ENCODE assay signal across 10 mouse cellular contexts in genomic region chr9:61583281-61584072, GRCm38 (mm10).
A peak's percentile ranks its signal among the peaks of the same experiment; 100 is the strongest.
DNase-seq lines count a peak whose midpoint lies in the region; ATAC-seq lines count a peak whose summit lies in the region.
"Had no signal": no experiment of that assay in that cellular context is flagged by ENCODE, and none has a peak within 500 bp of the region (broad histone marks: within the 10 kb centered on the region; RNA-seq: fewer than 3 reads in every experiment).

No protein-coding gene starts in this region.

- no peaks in the 10 kb centered on the region for H3K9me3 ChIP-seq in embryonic facial prominence, embryonic 14.5 days (ENCODE audit: control insufficient read depth, low read length)
- H3K9me3 ChIP-seq in hindbrain, embryonic 10.5 days = 0 out of 2 replicates have a peak, but pooled peaks cover 4% of the 10 kb centered on the region
- no peaks in the 10 kb centered on the region for H3K9me3 ChIP-seq in neural tube, embryonic 14.5 days (ENCODE audit: control insufficient read depth, low read length)
- H3K9me3 ChIP-seq: G1E had no signal

- no peak overlapping the region for H3K9ac ChIP-seq in embryonic facial prominence, embryonic 14.5 days (ENCODE audit: low read depth, low read length)
- no peak overlapping the region for H3K9ac ChIP-seq in neural tube, embryonic 14.5 days (replicated peaks; ENCODE audit: low read depth, low read length)

- DNase-seq in embryonic facial prominence, embryonic 14.5 days (ENCODE audit: low spot score) = peak; percentile 41
- DNase-seq in hindbrain, embryonic 10.5 days (ENCODE audit: low spot score) = no peak
- DNase-seq in kidney, postnatal 25 days = peak; percentile 11 to 57
- no peak for DNase-seq in thymus, postnatal 36 days
- no peak for DNase-seq in cerebellum, adult 18-20 months
- DNase-seq: adrenal gland, postnatal 14 days had no signal

- H3K4me1 ChIP-seq in embryonic facial prominence, embryonic 14.5 days (ENCODE audit: control insufficient read depth, insufficient read depth, low read length) = 0 out of 2 replicates have a peak, but pooled peaks cover 13% of the 10 kb centered on the region
- H3K4me1 ChIP-seq in hindbrain, embryonic 10.5 days (replicated peaks) = peaks cover 20% of the 10 kb centered on the region
- peaks cover 11% of the 10 kb centered on the region; the same call in 1 of the 2 replicates for H3K4me1 ChIP-seq in neural tube, embryonic 14.5 days (ENCODE audit: control insufficient read depth, insufficient read depth, low read length)

- no peak overlapping the region for H3K27ac ChIP-seq in embryonic facial prominence, embryonic 14.5 days (replicated peaks; ENCODE audit: low read depth, low read length)
- 0 out of 2 replicates have a peak overlapping the region, but pooled peaks have one; percentile 42 for H3K27ac ChIP-seq in hindbrain, embryonic 10.5 days
- peak overlapping the region; percentile 53; the same call in 1 of the 2 replicates for H3K27ac ChIP-seq in neural tube, embryonic 14.5 days (ENCODE audit: low read depth, low read length)
- H3K27ac ChIP-seq: left cerebral cortex, adult 2 months had no signal

- 0 out of 2 replicates have a peak, but pooled peaks have one; percentile 31 for ATAC-seq in embryonic facial prominence, embryonic 14.5 days (ENCODE audit: low read depth)
- ATAC-seq in neural tube, embryonic 14.5 days (ENCODE audit: low read depth) = peak; percentile 79; the same call in 1 of the 2 replicates
- no peak for ATAC-seq in activated CD4-positive, CD25-positive, alpha-beta regulatory T cell, adult 4 months

- no peaks in the 10 kb centered on the region for H3K27me3 ChIP-seq in embryonic facial prominence, embryonic 14.5 days (replicated peaks; ENCODE audit: control insufficient read depth, insufficient read depth, low read length)
- 0 out of 2 replicates have a peak, but pooled peaks cover 6% of the 10 kb centered on the region for H3K27me3 ChIP-seq in hindbrain, embryonic 10.5 days (ENCODE audit: insufficient read depth, poor library complexity, severe bottlenecking)
- no peaks in the 10 kb centered on the region for H3K27me3 ChIP-seq in neural tube, embryonic 14.5 days (ENCODE audit: control insufficient read depth, insufficient read depth, low read length)

- WGBS in embryonic facial prominence, embryonic 14.5 days = 52% methylated on average over 21 of the region's 21 CpGs
- WGBS in hindbrain, embryonic 10.5 days = 87% methylated on average over 21 of the region's 21 CpGs
- 44% methylated on average over 21 of the region's 21 CpGs for WGBS in neural tube, embryonic 14.5 days

- H3K4me3 ChIP-seq in embryonic facial prominence, embryonic 14.5 days (ENCODE audit: low read depth, low read length) = no peak overlapping the region
- no peak overlapping the region for H3K4me3 ChIP-seq in hindbrain, embryonic 10.5 days
- no peak overlapping the region for H3K4me3 ChIP-seq in neural tube, embryonic 14.5 days (ENCODE audit: low read depth, low read length)
- H3K4me3 ChIP-seq: left cerebral cortex, adult 2 months had no signal

- H3K36me3 ChIP-seq in embryonic facial prominence, embryonic 14.5 days (ENCODE audit: control insufficient read depth, insufficient read depth, low read length) = no peaks in the 10 kb centered on the region
- H3K36me3 ChIP-seq in hindbrain, embryonic 10.5 days = no peaks in the 10 kb centered on the region
- no peaks in the 10 kb centered on the region for H3K36me3 ChIP-seq in neural tube, embryonic 14.5 days (ENCODE audit: control insufficient read depth, insufficient read depth, low read length)
- H3K36me3 ChIP-seq: G1E had no signal

- H3K4me2 ChIP-seq in embryonic facial prominence, embryonic 14.5 days (ENCODE audit: low read depth, low read length) = no peak overlapping the region
- no peak overlapping the region for H3K4me2 ChIP-seq in neural tube, embryonic 14.5 days (ENCODE audit: low read depth, low read length)

Comparison
In these comparisons a context has a peak if more than half of its experiments do, and no peak if none do; other contexts are left out.
1. DNase-seq: peak in embryonic facial prominence, embryonic 14.5 days (single experiment) and kidney, postnatal 25 days (2 of 2); none in hindbrain, embryonic 10.5 days (single experiment), thymus, postnatal 36 days (0 of 2) and cerebellum, adult 18-20 months (0 of 2).